Mouse (Mus musculus) inflammation-experienced regulatory T-cells (primary cell): ENCODE measurements around the gene Tia1. TPM values are rescaled to one million over a fixed set of nuclear protein-coding genes. Genes with fewer than 3 reads are reported as not detected.

Source experiments
- polyA plus RNA-seq, 2 experiments: library from polyadenylated mRNA; unstranded; fragments of 100-300 nt; shearing (Covaris generic); gene quantifications; one replicate each; pipeline ENCODE4 v1.2.1; 2017

The Tia1 gene
- polyA plus RNA-seq, result 100 to 1,000 TPM in 1 of 2 experiments, 10 to 100 TPM in 1; 97.6 to 106 TPM

GRCm38 (mm10) chr6:86404100-86404861 lies at the start of gene Tia1:
TSS of gene Tia1 (plus strand) at chr6:86404219.

DNA sequence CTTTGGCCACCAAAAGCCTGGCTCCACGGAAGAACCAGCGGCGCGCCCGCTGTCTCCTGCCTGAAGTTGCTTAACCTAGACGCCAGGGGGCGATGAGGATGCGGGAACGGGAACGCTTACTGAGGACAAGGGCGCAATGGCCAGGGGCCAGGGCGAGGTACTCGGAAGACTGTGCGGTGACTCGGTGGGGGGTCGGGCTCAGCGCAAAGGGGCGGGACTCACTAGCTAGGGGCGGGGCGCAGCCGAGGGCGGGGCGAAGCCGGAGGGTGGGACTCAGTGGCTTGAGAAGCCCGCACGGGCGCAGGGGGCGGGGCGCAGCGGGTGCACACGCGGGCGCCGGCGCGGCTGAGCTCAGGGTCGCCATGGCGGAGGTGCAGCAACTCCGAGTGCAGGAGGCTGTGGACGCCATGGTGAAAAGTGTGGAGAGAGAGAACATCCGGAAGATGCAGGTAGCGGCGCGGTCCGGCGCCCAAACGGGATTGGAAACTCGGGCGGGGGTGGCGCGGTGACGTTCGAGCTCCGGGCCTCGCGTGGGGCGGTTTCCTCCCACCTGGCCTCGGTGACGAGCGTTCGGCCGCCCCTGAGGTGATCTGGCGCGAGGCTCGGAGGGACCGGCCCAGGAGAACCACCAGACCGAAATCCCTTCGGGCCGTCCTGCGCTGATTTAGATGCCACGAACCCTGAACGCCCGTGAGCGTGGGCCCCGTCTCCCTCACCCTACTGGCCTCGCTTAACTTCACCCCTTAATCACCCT lies 38.5 kb upstream of the Tia1 start, which contains the start of gene Fam136a:
TSS of gene Fam136a (plus strand) at position 276 of the 754 bp plus-strand sequence.

DNA sequence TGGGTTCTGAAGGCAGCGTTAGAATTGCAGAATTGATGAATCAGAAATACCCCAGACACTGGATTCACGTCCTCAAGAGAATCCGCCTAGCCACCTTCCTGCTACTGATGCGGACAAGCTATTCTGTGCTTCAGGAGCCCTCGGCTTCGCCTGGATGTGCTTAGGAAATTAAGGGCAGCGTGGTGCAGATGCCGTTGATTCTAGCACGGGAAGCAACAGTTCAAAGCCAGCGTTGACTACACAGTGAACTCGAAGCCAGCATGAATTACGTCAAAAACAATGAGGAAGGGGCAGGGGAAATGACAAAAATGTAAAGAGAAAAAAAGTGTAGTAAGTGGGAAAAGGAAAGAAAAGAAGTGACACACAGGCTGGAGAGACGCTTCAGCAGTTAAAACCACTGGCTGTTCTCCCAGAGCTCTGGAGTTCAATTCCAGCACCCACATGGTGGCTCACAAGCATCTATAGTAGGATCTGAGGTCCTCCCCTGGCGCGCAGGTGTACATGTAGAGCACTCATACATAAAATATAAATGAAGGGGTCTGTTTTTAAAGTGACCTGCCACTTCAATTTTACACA lies 33.2 kb upstream of the Tia1 start, which contains the start of gene Snrpg:
TSS of gene Snrpg (plus strand) at position 541 of the 576 bp plus-strand sequence.

GRCm38 (mm10) chr6:86396581-86397256 lies 7.3 kb upstream of the Tia1 start, which contains the start of gene Pcyox1:
TSS of gene Pcyox1 (minus strand) at chr6:86397154.

DNA sequence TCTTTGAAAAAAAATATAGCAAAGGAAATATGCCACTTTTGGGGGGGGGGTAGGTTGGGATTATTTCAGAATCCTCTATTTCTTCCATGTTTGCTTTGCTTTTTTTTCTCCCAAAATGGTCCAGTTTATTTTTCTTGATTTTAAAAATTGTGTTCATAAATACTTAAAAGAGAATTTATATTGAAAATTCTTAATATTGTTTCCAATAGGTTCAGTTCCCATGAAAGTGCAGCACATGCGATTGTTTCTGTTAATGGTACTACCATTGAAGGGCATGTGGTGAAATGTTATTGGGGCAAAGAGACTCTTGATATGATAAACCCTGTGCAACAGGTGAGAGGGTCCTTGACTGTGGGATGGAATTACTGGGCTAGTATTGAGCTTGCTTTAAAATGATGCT lies 22.3 kb downstream of the Tia1 start, which contains the start of gene Gm44790:
TSS of gene Gm44790 (plus strand) at position 301 of the 400 bp plus-strand sequence.

DNA sequence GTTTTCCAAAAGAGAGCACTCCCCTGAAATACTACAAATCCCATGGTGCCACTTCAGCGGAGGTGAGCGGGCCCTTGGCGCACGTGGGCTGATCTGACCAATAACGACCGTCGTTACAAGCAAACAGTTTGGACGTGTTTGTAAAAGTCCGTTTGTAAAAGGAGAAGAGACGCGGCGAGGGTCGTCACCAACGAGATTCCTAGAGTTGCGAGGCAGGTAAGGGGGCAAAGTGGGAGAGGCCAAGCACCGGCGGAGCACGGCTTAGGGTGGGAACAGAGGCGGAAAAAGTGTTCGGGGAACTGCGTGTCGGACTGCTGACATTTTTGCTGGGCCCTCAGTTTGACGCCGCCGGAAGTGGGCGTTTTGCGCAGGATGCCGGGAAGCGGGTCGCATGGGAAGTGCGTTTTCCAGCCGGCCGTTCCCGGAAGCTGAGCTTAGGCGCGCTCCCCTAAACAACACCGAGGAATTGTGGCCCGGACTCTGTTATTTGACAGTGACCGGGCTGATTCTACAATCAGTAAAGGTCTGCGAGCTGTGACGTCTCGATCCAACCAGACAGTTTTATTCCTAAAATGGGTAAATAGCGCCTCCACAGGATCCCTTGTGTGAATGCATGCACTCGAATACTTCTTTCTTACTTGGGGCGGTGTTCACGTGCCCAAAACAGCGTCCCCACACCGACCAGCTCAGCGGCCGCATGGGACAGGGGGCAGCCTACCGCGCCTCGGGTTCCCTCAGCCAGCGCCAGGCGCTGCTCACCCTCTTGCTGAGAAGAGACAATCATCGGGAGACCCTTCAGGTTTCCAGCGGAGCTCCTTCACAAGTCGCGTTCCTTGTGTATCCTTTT lies 34.5 kb downstream of the Tia1 start, which contains the start of gene C87436:
TSS of gene C87436 (plus strand) at position 103 of the 847 bp plus-strand sequence.

Other genes with a start within 250 kb of the Tia1 start
- 1 to 10 TPM in 1 of 2 experiments, under 1 TPM in 1; 0.18 to 2.1 TPM for gene Tgfa, start 209.0 kb upstream of the Tia1 start, polyA plus RNA-seq
- 10 to 100 TPM; 36.7 to 53.8 TPM for gene Fam136a, start 38.6 kb upstream of the Tia1 start, polyA plus RNA-seq
- 100 to 1,000 TPM; 345 to 350 TPM for gene Snrpg, start 32.9 kb upstream of the Tia1 start, polyA plus RNA-seq
- gene Pcyox1, start 7.1 kb upstream of the Tia1 start, polyA plus RNA-seq, result 1 to 10 TPM; 6.3 to 8.4 TPM
- gene Gm44790, start 22.4 kb downstream of the Tia1 start, polyA plus RNA-seq, result not detected
- gene C87436, start 34.2 kb downstream of the Tia1 start, polyA plus RNA-seq, result 10 to 100 TPM; 39.7 to 54.0 TPM
- 100 to 1,000 TPM; 296 to 370 TPM for gene Pcbp1, start 122.1 kb downstream of the Tia1 start, polyA plus RNA-seq
- gene Asprv1, start 223.9 kb downstream of the Tia1 start, polyA plus RNA-seq, result under 1 TPM in 1 of 2 experiments, not detected in 1; 0.72 TPM